Mouse (Mus musculus) inflammation-experienced regulatory T-cells (primary cell): Measurements from ENCODE around the gene Zdhhc1. TPM values are rescaled to one million over a fixed set of nuclear protein-coding genes. Genes with fewer than 3 reads are reported as not detected.

ENCODE experiments used
- polyA plus RNA-seq, 2 experiments: library from polyadenylated mRNA; unstranded; fragments of 100-300 nt; shearing (Covaris generic); gene quantifications; one replicate each; pipeline ENCODE4 v1.2.1; 2017

Zdhhc1 gene
- polyA plus RNA-seq, result 1 to 10 TPM; 4.3 to 6.1 TPM

GRCm38 (mm10) chr8:105496439-105497180 lies at the start of gene Zdhhc1:
TSS of gene Zdhhc1 (minus strand) at chr8:105496902.

DNA sequence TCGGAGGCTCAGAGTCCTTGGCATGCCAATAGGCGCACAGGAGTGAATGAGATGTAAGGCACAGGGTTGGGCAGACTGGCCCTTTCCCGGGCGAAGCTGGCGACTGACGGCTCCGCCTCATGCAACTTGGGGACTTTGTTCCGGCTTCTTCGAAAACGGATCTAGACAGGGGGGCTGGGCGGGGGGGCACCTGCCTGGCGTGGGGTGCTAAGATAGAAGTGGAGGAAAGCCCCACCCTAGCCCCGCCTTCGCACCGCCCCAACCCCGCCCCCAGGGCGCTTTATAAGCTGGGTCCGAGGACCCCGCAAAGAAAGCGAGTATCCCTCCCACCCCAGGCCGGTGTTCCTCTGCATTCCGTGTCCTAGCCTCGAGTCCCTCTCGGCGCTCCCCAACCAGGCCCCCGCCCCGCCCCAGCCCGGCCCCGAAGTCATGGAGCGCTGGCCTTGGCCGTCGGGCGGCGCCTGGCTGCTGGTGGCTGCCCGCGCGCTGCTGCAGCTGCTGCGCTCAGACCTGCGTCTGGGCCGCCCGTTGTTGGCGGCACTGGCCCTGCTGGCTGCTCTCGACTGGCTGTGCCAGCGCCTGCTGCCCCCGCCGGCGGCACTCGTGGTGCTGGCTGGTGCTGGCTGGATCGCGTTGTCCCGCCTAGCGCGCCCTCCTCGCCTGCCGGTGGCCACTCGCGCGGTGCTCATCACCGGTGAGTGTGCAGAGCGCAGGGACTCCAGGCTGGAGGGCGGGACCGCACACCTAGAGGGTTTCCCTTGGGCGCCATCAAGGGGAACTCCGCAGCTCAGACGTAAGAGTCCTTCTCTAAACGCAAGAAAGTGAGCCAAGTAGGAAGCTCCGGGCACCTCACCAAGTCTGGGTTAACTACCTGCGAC lies 22.0 kb upstream of the Zdhhc1 start, which contains the start of gene Hsd11b2:
Gene Hsd11b2 (plus strand): TSS at position 320 of the 878 bp plus-strand sequence.

DNA sequence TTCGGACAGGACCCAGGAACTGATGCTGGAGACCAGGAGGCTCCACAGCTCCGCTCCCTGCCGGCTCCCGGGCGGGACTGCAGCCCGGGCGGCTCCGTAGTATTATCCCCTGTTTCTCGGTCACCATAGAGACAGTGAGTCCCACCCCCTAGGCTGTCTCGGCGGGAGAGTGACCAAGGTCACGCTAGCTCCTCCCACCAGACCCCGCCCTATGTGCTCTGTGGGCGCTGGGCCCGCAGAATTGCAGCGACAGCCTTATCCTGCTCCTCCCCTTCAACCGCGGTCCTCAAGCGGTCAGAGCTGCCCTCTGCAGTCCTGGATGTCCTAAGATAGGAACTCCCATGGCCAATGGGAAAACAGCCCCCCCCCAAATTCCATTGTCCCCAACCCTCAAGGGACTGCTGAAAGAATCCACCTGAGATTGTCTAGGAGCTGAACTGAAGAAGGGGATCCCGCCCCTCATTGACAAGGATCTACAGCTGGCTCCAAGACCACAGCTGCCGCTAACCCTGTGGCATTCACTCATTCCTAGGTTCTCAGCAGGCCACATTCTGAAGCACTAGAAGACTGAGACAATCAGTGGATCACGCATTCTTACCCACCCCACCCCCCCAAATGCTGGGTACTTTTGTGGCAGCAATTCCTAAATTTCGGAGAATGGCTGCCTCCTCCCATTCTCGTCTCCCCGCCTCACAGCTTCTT lies 25.2 kb downstream of the Zdhhc1 start, which contains the start of gene Tppp3:
Gene Tppp3 (minus strand): TSS at position 213 of the 702 bp plus-strand sequence.

Other genes with a start within 250 kb of the Zdhhc1 start
- gene B3gnt9, start 241.7 kb downstream of the Zdhhc1 start, polyA plus RNA-seq, result 1 to 10 TPM; 1.7 to 2.5 TPM
- gene Tradd, start 232.3 kb downstream of the Zdhhc1 start, polyA plus RNA-seq, result 10 to 100 TPM; 66.5 to 74.3 TPM
- gene Fbxl8, start 232.3 kb downstream of the Zdhhc1 start, polyA plus RNA-seq, result 10 to 100 TPM; 23.3 to 29.8 TPM
- 1 to 10 TPM in 1 of 2 experiments, under 1 TPM in 1; 0.88 to 1.1 TPM for gene Hsf4, start 227.1 kb downstream of the Zdhhc1 start, polyA plus RNA-seq
- 1 to 10 TPM in 1 of 2 experiments, not detected in 1; 1.6 TPM for gene Nol3, start 220.8 kb downstream of the Zdhhc1 start, polyA plus RNA-seq
- gene 4931428F04Rik, start 207.0 kb downstream of the Zdhhc1 start, polyA plus RNA-seq, result 1 to 10 TPM; 1.9 to 4.2 TPM
- gene Exoc3l, start 200.8 kb downstream of the Zdhhc1 start, polyA plus RNA-seq, result 1 to 10 TPM; 2.0 to 2.1 TPM
- 100 to 1,000 TPM; 150 to 169 TPM for gene E2f4, start 199.2 kb downstream of the Zdhhc1 start, polyA plus RNA-seq
- gene Elmo3, start 191.3 kb downstream of the Zdhhc1 start, polyA plus RNA-seq, result 10 to 100 TPM in 1 of 2 experiments, 1 to 10 TPM in 1; 7.2 to 14.4 TPM
- gene Lrrc29, start 170.6 kb downstream of the Zdhhc1 start, polyA plus RNA-seq, result 1 to 10 TPM; 1.9 to 2.7 TPM
- 100 to 1,000 TPM; 128 to 130 TPM for gene Tmem208, start 170.5 kb downstream of the Zdhhc1 start, polyA plus RNA-seq
- 1 to 10 TPM; 1.0 to 1.8 TPM for gene Fhod1, start 148.9 kb downstream of the Zdhhc1 start, polyA plus RNA-seq
- gene Slc9a5, start 148.1 kb downstream of the Zdhhc1 start, polyA plus RNA-seq, result under 1 TPM; 0.28 to 0.60 TPM
- 1 to 10 TPM in 1 of 2 experiments, not detected in 1; 1.1 TPM for gene Plekhg4, start 123.6 kb downstream of the Zdhhc1 start, polyA plus RNA-seq
- gene Kctd19, start 83.4 kb downstream of the Zdhhc1 start, polyA plus RNA-seq, result 1 to 10 TPM in 1 of 2 experiments, under 1 TPM in 1; 0.65 to 1.3 TPM
- under 1 TPM in 1 of 2 experiments, not detected in 1; 0.53 TPM for gene Lrrc36, start 83.3 kb downstream of the Zdhhc1 start, polyA plus RNA-seq
- gene Tppp3, start 25.4 kb downstream of the Zdhhc1 start, polyA plus RNA-seq, result under 1 TPM in 1 of 2 experiments, not detected in 1; 0.64 TPM
- gene Hsd11b2, start 21.9 kb upstream of the Zdhhc1 start, polyA plus RNA-seq, result not detected
- 10 to 100 TPM; 38.3 to 39.1 TPM for gene Atp6v0d1, start 69.1 kb upstream of the Zdhhc1 start, polyA plus RNA-seq
- 10 to 100 TPM; 16.6 to 18.0 TPM for gene Ripor1, start 108.4 kb upstream of the Zdhhc1 start, polyA plus RNA-seq
- gene Ctcf, start 139.7 kb upstream of the Zdhhc1 start, polyA plus RNA-seq, result 100 to 1,000 TPM; 182 to 192 TPM
- gene Agrp, start 140.5 kb upstream of the Zdhhc1 start, polyA plus RNA-seq, result 1 to 10 TPM in 1 of 2 experiments, under 1 TPM in 1; 0.44 to 1.4 TPM
- gene Carmil2, start 189.4 kb upstream of the Zdhhc1 start, polyA plus RNA-seq, result 100 to 1,000 TPM; 122 to 131 TPM
- 10 to 100 TPM; 70.3 to 83.0 TPM for gene Acd, start 204.2 kb upstream of the Zdhhc1 start, polyA plus RNA-seq
- 10 to 100 TPM in 1 of 2 experiments, 1 to 10 TPM in 1; 7.6 to 16.7 TPM for gene Pard6a, start 204.2 kb upstream of the Zdhhc1 start, polyA plus RNA-seq
- under 1 TPM in 1 of 2 experiments, not detected in 1; 0.23 TPM for gene 4933405L10Rik, start 210.8 kb upstream of the Zdhhc1 start, polyA plus RNA-seq
- 1 to 10 TPM; 3.6 to 4.3 TPM for gene Enkd1, start 211.3 kb upstream of the Zdhhc1 start, polyA plus RNA-seq